Mouse (Mus musculus) kidney, adult 18-20 months (tissue): ENCODE data around the gene Fam71f1.

Source experiments
- DNase-seq: peaks from one replicate; pipeline ENCODE4 v3.0.0; 2021

Gene Fam71f1

GRCm38 (mm10) chr6:29318879-29319278 is at the start of gene Fam71f1:
TSS of gene Fam71f1 (plus strand) at chr6:29319140.
- no peak for DNase-seq

DNA sequence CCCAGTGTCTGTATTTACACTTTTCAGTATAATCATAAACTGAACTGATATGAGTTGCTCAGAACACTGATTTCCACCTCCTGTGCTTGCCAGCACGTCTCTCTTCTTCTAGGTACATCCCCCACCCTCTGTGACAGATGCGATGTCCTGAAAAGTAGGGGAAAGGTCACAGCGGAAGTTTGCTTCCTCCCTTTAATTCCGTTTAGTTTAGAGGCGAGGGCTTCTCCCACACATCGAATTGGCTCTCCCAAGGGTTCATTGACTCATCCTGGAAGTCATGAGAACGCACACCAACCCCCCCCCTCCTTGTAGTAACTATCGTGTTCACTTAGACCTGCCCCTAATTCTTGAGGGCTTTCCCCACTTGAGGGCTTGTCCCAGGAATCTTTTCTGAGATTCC is 48.0 kb upstream of the Fam71f1 start:
- peak; percentile 13 for DNase-seq

- DNase-seq: peak; percentile 93
Observed at GRCm38 (mm10) chr6:29272312-29273072, 46.4 kb upstream of the Fam71f1 start, which contains the start of gene Hilpda. TSS of gene Hilpda (plus strand) at chr6:29272488.

- no peak for DNase-seq
Observed at GRCm38 (mm10) chr6:29276746-29277145, 42.2 kb upstream of the Fam71f1 start.

DNA sequence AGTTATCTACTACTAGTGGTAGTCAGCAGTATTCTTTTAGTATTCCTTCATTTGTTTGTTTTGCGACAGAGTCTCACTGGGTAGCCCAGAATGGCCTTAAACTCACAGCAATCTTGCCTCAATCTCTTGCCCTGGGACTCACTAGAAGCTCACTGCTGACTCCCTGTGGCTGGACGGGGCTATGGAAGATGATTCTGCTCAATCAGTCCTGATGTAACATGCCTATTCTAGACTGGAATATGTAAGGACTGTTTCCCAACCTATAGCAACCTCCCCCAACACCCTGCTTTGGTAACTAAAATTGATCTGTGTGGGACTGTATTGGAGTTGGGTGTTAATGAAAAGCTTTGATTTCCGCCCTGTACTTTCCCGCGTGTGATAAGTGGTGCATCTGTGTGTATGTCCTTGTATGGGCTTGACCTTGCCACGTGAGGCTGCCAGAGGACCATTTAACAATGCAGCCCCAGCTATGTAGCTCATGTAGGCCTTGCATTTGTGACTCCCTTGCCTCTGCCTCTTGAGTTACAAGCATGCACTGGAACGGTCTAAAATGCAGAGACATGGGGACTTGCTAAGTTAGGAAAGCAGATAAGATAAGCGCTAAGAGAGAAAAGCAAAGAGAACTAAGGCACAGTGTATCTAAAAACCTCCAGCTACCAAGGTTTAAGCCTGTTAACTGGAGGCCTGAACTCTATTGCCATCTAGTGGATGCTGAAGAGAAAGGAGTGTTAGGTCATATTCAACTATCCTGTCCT is 40.2 kb upstream of the Fam71f1 start:
- DNase-seq: peak; percentile 12

- no peak for DNase-seq
Observed at GRCm38 (mm10) chr6:29279293-29279692, 39.6 kb upstream of the Fam71f1 start, which contains the start of gene Fam71f2. TSS of gene Fam71f2 (plus strand) at chr6:29279593.

GRCm38 (mm10) chr6:29280671-29281070 is 38.3 kb upstream of the Fam71f1 start:
- no peak for DNase-seq

- DNase-seq: no peak
Observed at GRCm38 (mm10) chr6:29286870-29287269, 32.1 kb upstream of the Fam71f1 start.

DNA sequence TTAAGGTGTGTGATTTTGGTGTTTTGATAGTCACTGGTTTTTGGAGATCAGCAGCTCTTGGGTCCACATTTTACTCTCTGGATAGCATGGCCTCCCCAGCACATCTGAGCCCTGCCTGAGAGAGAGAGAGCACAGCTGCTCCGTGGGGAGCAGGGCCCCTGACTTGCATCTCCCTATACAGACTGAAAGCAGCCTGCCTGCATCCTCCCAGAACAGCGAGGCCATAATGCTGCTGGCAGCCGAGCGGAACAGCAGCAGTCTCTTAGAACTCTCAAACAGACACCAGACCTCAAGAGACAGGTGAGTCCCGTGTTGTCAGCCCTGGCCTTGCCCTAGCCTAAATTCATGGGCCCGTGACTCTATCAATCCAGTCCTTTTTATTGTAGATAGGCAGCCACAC is 31.5 kb upstream of the Fam71f1 start:
- no peak for DNase-seq

- DNase-seq: no peak
Observed at GRCm38 (mm10) chr6:29287944-29288343, 31.0 kb upstream of the Fam71f1 start.

DNA sequence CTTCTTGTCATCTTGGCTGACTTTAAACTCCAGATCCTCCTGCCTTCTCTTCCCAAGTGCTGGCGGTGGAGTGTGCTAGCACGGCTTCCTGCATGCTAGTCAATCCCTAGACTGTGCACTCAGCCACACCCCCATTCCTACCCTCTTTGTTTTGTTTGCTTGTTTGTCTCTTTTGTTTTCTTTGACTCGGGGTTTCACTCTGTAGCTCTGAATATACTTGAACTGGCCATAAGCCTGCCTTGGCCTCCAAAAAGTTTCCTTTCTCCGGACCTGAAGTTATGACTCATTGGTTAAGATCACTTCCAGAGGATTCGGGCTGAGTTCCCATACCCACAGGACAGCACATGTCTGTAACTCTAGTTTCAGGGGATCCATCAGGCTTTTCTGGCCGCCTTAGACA is 30.3 kb upstream of the Fam71f1 start:
- no peak for DNase-seq

DNA sequence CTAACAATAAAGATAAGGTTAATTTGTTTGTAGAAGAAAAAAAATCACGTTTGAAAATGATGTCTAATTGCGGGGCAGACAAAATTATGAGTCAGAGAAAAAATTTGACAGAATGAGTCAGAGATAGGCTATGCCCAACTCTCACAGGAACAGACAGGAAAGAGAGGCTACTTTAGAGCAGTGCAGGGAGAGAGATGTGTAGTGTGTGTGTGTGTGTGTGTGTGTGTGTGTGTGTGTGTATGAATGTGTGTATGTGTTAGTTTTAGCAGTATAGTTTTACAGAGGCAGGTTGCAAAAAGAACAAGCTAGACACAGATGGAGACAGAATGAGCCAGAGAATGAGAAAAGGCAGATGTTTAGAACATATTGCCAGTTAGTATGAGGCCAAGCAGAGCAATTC is 19.8 kb upstream of the Fam71f1 start:
- DNase-seq: no peak

- DNase-seq: no peak
Observed at GRCm38 (mm10) chr6:29303251-29303650, 15.7 kb upstream of the Fam71f1 start.

DNA sequence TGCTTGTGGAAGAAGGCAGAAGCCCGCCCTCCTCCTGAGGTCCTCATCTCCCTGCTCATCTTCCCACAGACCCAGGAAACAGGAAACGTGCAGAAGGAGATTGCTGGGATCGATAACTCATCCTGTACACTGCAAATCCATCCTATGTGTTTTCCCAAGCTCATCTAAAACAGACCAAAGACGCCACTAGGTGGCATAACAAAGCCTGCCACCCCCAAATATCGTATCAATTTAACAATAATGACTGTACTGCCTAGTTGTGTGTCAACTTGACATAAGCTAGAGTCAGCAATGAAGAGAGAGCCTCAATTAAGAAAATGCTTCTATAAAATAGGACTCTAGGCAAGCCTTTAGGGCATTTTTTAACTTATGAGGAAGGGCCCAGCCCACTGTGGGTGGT is 15.2 kb upstream of the Fam71f1 start:
- no peak for DNase-seq

- DNase-seq: no peak
Observed at GRCm38 (mm10) chr6:29305462-29305861, 13.5 kb upstream of the Fam71f1 start.

GRCm38 (mm10) chr6:29308846-29309605 is 9.9 kb upstream of the Fam71f1 start:
- DNase-seq: no peak

- DNase-seq: no peak
Observed at GRCm38 (mm10) chr6:29313690-29314202, 5.2 kb upstream of the Fam71f1 start.

- no peak for DNase-seq
Observed at GRCm38 (mm10) chr6:29317286-29317685, 1.7 kb upstream of the Fam71f1 start.

- no peak for DNase-seq
Observed at GRCm38 (mm10) chr6:29317941-29318340, 999 bp upstream of the Fam71f1 start.

GRCm38 (mm10) chr6:29321586-29321985 is 2.6 kb downstream of the Fam71f1 start:
- no peak for DNase-seq

DNA sequence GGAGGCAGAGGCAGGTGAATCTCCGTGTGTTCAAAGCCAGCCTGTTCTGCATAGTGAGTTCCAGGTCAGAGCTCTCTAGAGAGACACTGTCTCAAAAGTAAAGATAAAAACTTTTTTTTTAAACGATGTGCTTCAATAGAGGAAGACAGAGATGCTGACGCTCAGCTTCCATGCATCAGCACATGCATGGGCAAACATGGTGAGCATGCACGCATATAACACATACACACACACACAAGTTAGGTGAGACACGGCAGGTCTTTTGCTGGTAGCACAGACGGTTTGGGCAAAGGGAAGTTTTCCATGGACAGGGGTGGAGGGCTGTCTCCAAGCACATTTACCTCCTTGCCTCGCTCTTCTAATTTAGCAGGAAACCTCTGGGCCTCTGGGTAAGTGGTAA is 3.2 kb downstream of the Fam71f1 start:
- no peak for DNase-seq

DNA sequence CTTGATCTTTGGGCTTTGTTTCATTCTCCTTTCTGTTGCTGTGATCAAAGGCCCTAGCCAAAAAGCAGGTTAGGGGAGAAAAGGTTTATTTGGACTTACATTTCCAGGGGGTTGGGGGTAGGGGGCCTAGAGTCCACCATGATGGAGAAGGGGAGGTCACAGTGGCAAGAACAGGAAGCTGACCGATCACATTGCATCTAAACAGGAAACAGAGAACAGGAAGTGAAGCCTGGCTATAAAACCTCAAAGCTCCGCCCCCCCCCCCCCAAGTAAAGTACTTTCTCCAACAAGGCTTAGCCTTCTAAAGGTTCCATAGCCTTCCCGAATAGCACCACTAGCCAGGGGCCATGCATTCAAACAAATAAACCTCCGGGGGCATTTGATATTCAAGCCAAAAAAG is 3.8 kb downstream of the Fam71f1 start:
- no peak for DNase-seq

DNA sequence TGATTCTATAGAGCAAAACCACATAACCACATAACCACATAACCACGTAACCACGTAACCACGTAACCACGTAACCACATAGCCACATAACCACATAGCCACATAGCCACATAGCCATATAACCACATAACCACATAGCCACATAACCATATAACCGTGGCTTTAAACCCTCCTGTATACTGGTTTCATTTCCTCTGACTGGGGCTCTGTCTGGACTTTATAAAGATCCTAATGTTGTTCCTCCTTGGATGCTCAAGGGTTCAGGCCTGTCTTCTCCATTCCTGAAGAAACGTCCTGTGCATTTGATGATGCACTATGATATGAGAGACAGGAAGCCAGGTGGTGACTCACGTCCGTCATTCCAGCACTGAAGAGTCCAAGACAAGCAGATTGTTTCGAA is 8.0 kb downstream of the Fam71f1 start:
- no peak for DNase-seq
